Mouse (Mus musculus): ENCODE results near the gene Fam186b.

DNA sequence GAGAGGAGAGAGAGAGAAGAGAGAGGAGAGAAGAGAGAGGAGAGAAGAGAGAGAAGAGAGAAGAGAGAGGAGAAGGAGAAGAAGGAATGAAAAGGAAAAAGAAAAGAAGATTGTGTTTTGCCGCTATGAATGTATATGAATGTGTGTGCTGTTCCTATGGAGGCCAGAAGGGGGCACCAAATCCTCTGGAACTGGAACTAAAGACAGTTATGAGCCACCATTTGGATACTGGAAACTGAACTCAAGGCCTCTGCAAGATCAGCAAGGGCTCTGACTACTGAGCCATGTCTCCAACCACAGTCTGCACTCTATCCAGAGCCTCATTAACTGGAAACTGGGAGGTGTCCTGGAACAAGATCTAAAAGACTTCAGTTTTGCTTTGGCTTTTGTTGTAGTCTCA, 31.3 kb upstream of the Fam186b start:
- peak; percentile 36; the same call in 1 of the 2 replicates for TF ChIP-seq CTCF (IDR thresholded peaks at IDR 0.05; ENCODE audit: extremely low read depth, insufficient read depth, low read length)
- TF ChIP-seq POLR2A (IDR thresholded peaks at IDR 0.05; ENCODE audit: extremely low read depth, insufficient read depth, low read length), result no peak
